Mouse (Mus musculus) adrenal gland, postnatal 10 days (tissue): ENCODE measurements at regions not wholly inside any gene's neighbourhood (a gene's known extent, or its start where the extent isn't known, plus 50 kb on each side); places are given as distances from the start of the nearest gene placed in this dataset.

Experiments
- DNase-seq: peaks from one replicate; pipeline ENCODE4 v3.0.0; 2021; ENCODE audit warnings: mixed read lengths

DNA sequence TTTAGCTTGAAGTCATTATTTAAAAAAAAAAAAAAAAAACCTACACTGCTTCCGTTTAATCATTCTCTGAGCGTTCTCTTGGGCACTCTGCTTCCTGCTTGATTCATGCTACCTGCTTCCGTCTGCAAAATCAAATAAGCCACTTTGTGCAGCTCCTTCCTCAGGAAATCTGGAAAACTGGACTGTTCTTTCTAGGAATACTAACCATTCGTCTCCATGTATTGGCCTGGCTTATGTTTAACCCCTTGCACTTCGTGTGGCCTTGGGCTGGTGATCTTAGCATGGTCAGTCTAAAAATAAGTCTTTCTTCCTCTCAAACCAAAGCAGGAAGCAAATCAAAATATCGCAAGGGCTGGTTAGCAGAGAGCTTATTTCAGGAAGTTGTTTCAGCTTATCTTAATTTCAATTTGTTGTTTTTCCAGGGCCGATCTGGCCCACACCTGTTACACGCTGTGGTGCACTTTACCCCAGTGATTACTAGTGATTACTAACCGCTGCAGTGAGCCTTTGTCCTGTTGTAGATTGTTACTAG, 68.5 kb upstream of the Lcorl start:
- DNase-seq, result no peak

- DNase-seq, result no peak
Observed at GRCm38 (mm10) chr5:45923907-45924594, 66.6 kb upstream of the Lcorl start.
